In the genomic region with DNA sequence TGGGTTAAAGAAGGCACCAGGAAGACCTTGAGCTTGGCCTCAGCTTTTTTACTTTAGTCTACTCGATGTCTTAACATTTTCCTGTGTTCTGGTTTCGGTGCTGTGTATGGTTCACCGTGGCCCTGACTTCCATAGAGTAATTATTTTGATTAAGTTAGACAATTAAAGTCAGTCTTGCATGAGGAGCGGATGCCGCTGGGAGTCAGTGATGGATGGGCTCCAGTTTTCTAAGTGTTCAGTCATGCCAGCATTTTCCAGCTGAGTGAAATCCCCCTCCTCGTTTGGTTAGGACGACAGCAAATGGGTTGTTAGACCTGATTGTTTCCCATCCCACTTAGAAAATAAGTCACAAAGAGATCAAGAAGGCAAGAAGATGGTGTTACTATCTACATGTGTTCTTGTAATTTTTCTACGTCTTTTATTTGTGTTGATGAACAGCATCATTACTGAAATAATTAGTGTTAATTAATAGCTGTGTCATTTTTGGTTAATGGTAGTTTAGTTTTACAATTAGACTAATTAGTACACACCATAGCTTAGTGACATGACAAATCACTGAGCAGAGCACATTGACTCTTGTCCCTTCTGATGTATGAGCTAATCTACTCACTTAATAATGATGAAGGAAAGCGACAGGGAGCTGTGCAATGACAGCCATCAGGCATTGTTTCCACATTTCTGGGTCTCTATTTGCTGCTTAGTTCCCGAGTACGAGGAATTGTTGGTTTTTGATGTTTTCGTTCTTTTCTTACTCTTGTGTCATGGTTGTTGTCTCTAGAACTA, we compare ENCODE assay signal across 17 mouse cellular contexts.
A peak's percentile ranks its signal among the peaks of the same experiment; 100 is the strongest.
DNase-seq lines count a peak whose midpoint lies in the region; ATAC-seq lines count a peak whose summit lies in the region.
"Had no signal": no experiment of that assay in that cellular context is flagged by ENCODE, and none has a peak within 500 bp of the region (broad histone marks: within the 10 kb centered on the region; RNA-seq: fewer than 3 reads in every experiment).

No protein-coding gene starts in this region.

- peak; percentile 40 for DNase-seq in embryo, embryonic 10.5 days (ENCODE audit: low spot score)
- DNase-seq in embryo, embryonic 9.5 days (ENCODE audit: extremely low spot score), result no peak
- DNase-seq in kidney, postnatal 4 days, result peak; percentile 11 to 30
- DNase-seq in kidney, adult 11 months, result no peak
- no peak for DNase-seq in right cerebral cortex, postnatal 36 days (ENCODE audit: low spot score in 2 of 2)
- DNase-seq: adrenal gland, postnatal 25 days; layer of hippocampus, adult 9-11 months; lung, postnatal 36 days; right cerebral cortex, adult 18-20 months; thymus, adult 18-20 months had no signal

- no peak overlapping the region for H3K9ac ChIP-seq in forebrain, embryonic 16.5 days (replicated peaks; ENCODE audit: low read depth, low read length)
- no peak overlapping the region for H3K9ac ChIP-seq in neural tube, embryonic 13.5 days
- H3K9ac ChIP-seq: embryonic facial prominence, embryonic 13.5 days; heart, embryonic 15.5 days; intestine, embryonic 15.5 days; liver, embryonic 14.5 days had no signal

- no peak overlapping the region for H3K4me3 ChIP-seq in forebrain, embryonic 16.5 days (replicated peaks; ENCODE audit: low read length)
- no peak overlapping the region for H3K4me3 ChIP-seq in neural tube, embryonic 13.5 days
- H3K4me3 ChIP-seq: embryonic facial prominence, embryonic 13.5 days; heart, embryonic 15.5 days; intestine, embryonic 15.5 days had no signal

- H3K4me2 ChIP-seq in forebrain, embryonic 16.5 days (ENCODE audit: low read length), result no peak overlapping the region
- H3K4me2 ChIP-seq in neural tube, embryonic 13.5 days, result no peak overlapping the region
- H3K4me2 ChIP-seq: embryonic facial prominence, embryonic 13.5 days; heart, embryonic 15.5 days; intestine, embryonic 15.5 days had no signal

- ATAC-seq in forebrain, embryonic 16.5 days, result peak; percentile 64
- ATAC-seq in neural tube, embryonic 13.5 days (ENCODE audit: low read depth), result peak; percentile 78
- ATAC-seq in inflammation-experienced regulatory T-cells, adult 6 months, result no peak
- ATAC-seq: intestine, embryonic 15.5 days had no signal

- H3K9me3 ChIP-seq in forebrain, embryonic 16.5 days (ENCODE audit: control insufficient read depth, low read length), result no peaks in the 10 kb centered on the region
- no peaks in the 10 kb centered on the region for H3K9me3 ChIP-seq in neural tube, embryonic 13.5 days
- H3K9me3 ChIP-seq: embryonic facial prominence, embryonic 13.5 days; heart, embryonic 15.5 days; intestine, embryonic 15.5 days had no signal

- H3K4me1 ChIP-seq in forebrain, embryonic 16.5 days (replicated peaks; ENCODE audit: control insufficient read depth, insufficient read depth, low read length), result peaks cover 4% of the 10 kb centered on the region; the same call in 1 of the 2 replicates
- peaks cover 10% of the 10 kb centered on the region; the same call in 1 of the 2 replicates for H3K4me1 ChIP-seq in neural tube, embryonic 13.5 days (replicated peaks)
- H3K4me1 ChIP-seq: embryonic facial prominence, embryonic 13.5 days; heart, embryonic 15.5 days; intestine, embryonic 15.5 days had no signal

- no peaks in the 10 kb centered on the region for H3K27me3 ChIP-seq in forebrain, embryonic 16.5 days (replicated peaks; ENCODE audit: control insufficient read depth, insufficient read depth, low read length)
- no peaks in the 10 kb centered on the region for H3K27me3 ChIP-seq in neural tube, embryonic 13.5 days
- H3K27me3 ChIP-seq: embryonic facial prominence, embryonic 13.5 days; heart, embryonic 15.5 days; intestine, embryonic 15.5 days had no signal

- H3K27ac ChIP-seq in forebrain, embryonic 16.5 days (ENCODE audit: low read length), result no peak overlapping the region
- no peak overlapping the region for H3K27ac ChIP-seq in neural tube, embryonic 13.5 days (replicated peaks)
- H3K27ac ChIP-seq: embryonic facial prominence, embryonic 13.5 days; heart, embryonic 15.5 days; intestine, embryonic 15.5 days; liver, embryonic 14.5 days had no signal

- 21% methylated on average over 12 of the region's 12 CpGs for WGBS in forebrain, embryonic 16.5 days
- 34% methylated on average over 12 of the region's 12 CpGs for WGBS in neural tube, embryonic 13.5 days

- no peaks in the 10 kb centered on the region for H3K36me3 ChIP-seq in forebrain, embryonic 16.5 days (ENCODE audit: control insufficient read depth, insufficient read depth)
- H3K36me3 ChIP-seq in neural tube, embryonic 13.5 days, result no peaks in the 10 kb centered on the region
- H3K36me3 ChIP-seq: heart, embryonic 15.5 days; intestine, embryonic 15.5 days had no signal

Comparison
In these comparisons a context has a peak if more than half of its experiments do, and no peak if none do; other contexts are left out.
1. DNase-seq: peak in embryo, embryonic 10.5 days (single experiment) and kidney, postnatal 4 days (2 of 2); none in embryo, embryonic 9.5 days (single experiment), kidney, adult 11 months (single experiment) and right cerebral cortex, postnatal 36 days (0 of 2).